Mouse (Mus musculus): ENCODE results near the gene Ryr2. TPM values are rescaled to one million over a fixed set of nuclear protein-coding genes. Genes with fewer than 3 reads are reported as not detected.
"Not testable (repeated sequence)": the region's sequence is repeated elsewhere in the genome, so short reads cannot be mapped to it uniquely, and the experiment has no call there.

Gene Ryr2
- polyA plus RNA-seq, 2 experiments = 0.37 to 0.79 TPM

DNA sequence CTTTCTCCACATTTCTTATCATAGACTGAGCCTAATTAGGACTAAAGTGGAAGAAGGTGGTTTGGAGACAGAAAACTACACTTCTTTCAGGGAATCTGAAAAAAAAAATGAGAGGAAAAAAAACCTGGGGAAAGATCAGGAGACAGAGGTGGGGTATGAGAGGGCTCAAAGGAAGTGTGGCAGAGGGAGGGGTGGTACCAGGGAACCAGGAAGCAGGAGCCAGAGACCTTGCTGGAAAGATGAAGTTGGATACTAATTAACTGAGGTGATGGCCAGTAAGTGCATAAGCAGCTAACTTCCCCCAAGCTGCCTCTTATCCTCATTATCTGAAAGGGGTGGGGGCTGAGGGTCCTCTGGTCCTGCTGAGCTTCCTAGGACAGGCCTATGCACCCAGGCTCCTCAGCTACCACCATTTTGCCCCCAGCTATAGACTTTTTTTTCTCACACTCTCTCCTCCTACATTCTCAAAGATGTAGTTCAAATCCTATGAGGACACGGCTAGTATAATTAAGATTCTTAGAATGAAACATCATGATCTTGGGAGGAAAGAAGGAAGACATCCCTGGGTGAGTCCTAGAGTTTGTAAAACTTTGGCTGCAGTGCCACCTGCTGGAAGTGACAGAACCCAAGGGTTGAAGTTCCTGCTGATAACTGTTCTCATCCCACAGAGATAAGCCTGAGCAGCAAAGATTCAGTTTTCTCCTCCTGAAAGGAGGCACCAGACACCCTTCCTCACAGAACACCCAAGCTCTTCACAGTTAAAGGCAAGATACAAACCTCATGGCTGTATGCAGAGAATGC is 543.3 kb downstream of the Ryr2 start:
- Histone ChIP-seq H3K4me3 (replicated peaks; ENCODE audit: low read length) (no peak overlapping the region), H3K36me3 (ENCODE audit: control insufficient read depth, insufficient read depth, low read length) (no peaks in the 10 kb centered on the region), H3K4me1 (ENCODE audit: control insufficient read depth, insufficient read depth, low read length) (no peaks in the 10 kb centered on the region), H3K9me3 (ENCODE audit: control insufficient read depth, low read length) (no peaks in the 10 kb centered on the region), H3K4me2 (replicated peaks; ENCODE audit: low read depth, low read length, severe bottlenecking) (no peak overlapping the region), H3K27me3 (ENCODE audit: control insufficient read depth, insufficient read depth, low read length) (no peaks in the 10 kb centered on the region), H3K9ac (ENCODE audit: low read depth, low read length, severe bottlenecking) (no peak overlapping the region), H3K27ac (replicated peaks; ENCODE audit: low read depth, low read length) (no peak overlapping the region)
- WGBS = 33% methylated on average over 1 of the region's 1 CpGs
- peak; percentile 58 for DNase-seq (ENCODE audit: low spot score)
- TF ChIP-seq POLR2A (IDR thresholded peaks at IDR 0.05; ENCODE audit: borderline replicate concordance, extremely low read depth, insufficient read depth, insufficient read length) = no peak
- ATAC-seq (ENCODE audit: low FRiP score, low read depth) = peak; percentile 65; the same call in 1 of the 2 replicates

DNA sequence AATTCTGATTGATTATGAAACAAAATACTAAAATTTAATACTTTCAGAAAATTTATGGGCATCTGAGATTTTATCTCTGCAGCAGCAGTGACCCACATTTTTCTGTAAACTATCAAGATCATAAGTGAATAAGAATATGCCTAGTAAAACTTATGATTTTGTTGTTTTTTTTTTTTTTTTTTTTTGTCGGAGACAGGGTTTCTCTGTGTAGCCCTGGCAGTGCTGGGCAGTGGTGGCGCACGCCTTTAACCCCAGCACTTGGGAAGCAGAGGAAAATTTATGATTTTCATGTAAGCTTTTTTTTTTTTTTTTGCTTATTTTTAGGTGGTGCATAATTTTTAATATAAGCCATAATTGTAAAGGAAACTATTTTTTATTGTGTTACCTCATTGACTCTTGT is 557.1 kb downstream of the Ryr2 start:
- Histone ChIP-seq H3K36me3 (ENCODE audit: control insufficient read depth, insufficient read depth, low read length) (no peaks in the 10 kb centered on the region), H3K4me3 (replicated peaks; ENCODE audit: low read length) (no peak overlapping the region), H3K4me2 (replicated peaks; ENCODE audit: low read depth, low read length, severe bottlenecking) (no peak overlapping the region), H3K27me3 (ENCODE audit: control insufficient read depth, insufficient read depth, low read length) (no peaks in the 10 kb centered on the region), H3K9ac (ENCODE audit: low read depth, low read length, severe bottlenecking) (no peak overlapping the region), H3K27ac (replicated peaks; ENCODE audit: low read depth, low read length) (no peak overlapping the region), H3K4me1 (ENCODE audit: control insufficient read depth, insufficient read depth, low read length) (no peaks in the 10 kb centered on the region), H3K9me3 (ENCODE audit: control insufficient read depth, low read length) (no peaks in the 10 kb centered on the region)
- TF ChIP-seq POLR2A (IDR thresholded peaks at IDR 0.05; ENCODE audit: borderline replicate concordance, extremely low read depth, insufficient read depth, insufficient read length) = no peak
- 80% methylated on average over 3 of the region's 3 CpGs for WGBS
- no peak for ATAC-seq (ENCODE audit: low FRiP score, low read depth)
- no peak for DNase-seq (ENCODE audit: low spot score)

DNA sequence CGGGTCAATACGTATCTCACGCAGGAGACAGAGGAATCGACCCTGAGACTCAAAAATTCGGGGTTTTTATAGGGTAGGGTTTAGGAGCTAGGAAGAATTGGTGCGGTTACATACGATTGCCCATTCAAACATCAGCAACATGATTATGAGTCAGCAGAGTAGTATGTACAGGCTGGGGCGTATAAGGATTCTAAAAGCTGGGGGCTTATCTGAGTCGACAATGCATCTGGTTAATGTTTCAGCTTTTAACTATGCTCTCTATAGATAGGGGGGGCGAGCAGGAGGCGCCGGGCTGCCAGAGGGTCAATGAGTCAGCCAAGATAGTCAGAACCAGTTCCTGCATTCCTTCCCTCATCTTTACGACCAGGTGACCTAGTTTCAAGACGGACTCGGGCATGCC is 557.6 kb downstream of the Ryr2 start:
- H3K36me3 ChIP-seq (ENCODE audit: control insufficient read depth, insufficient read depth, low read length); H3K27me3 ChIP-seq (ENCODE audit: control insufficient read depth, insufficient read depth, low read length); DNase-seq (ENCODE audit: low spot score); H3K9me3 ChIP-seq (ENCODE audit: control insufficient read depth, low read length); H3K4me1 ChIP-seq (ENCODE audit: control insufficient read depth, insufficient read depth, low read length); H3K27ac ChIP-seq (replicated peaks; ENCODE audit: low read depth, low read length); H3K4me3 ChIP-seq (replicated peaks; ENCODE audit: low read length); ATAC-seq (ENCODE audit: low FRiP score, low read depth); H3K4me2 ChIP-seq (replicated peaks; ENCODE audit: low read depth, low read length, severe bottlenecking); H3K9ac ChIP-seq (ENCODE audit: low read depth, low read length, severe bottlenecking): not testable (repeated sequence)
- WGBS = 53% methylated on average over 15 of the region's 15 CpGs

DNA sequence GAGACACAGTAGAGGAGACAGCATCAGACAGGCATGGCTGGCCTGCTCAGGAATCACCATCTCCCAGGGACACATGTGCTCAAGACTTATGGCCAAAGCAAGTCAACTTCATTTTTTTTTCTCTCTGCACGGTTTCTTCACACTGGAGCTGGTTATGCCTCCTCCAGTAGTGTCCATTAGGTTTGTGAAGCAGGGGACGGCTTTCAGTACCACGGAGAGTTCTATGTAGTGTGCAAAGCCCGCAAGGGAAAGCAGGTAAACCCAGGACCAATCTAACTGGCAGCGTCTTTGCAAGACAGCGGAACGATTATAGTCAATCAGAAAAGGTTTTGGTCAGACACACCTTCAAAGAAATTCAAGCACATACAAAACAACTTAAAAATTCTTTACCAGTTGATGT is 560.9 kb downstream of the Ryr2 start:
- H3K9ac ChIP-seq (ENCODE audit: low read depth, low read length, severe bottlenecking) = no peak overlapping the region
- no peaks in the 10 kb centered on the region for H3K36me3 ChIP-seq (ENCODE audit: control insufficient read depth, insufficient read depth, low read length)
- WGBS = 33% methylated on average over 7 of the region's 7 CpGs
- no peaks in the 10 kb centered on the region for H3K4me1 ChIP-seq (ENCODE audit: control insufficient read depth, insufficient read depth, low read length)
- no peak overlapping the region for H3K4me2 ChIP-seq (replicated peaks; ENCODE audit: low read depth, low read length, severe bottlenecking)
- DNase-seq (ENCODE audit: low spot score) (peak; percentile 78), ATAC-seq (ENCODE audit: low FRiP score, low read depth) (no peak)
- H3K27me3 ChIP-seq (ENCODE audit: control insufficient read depth, insufficient read depth, low read length) = no peaks in the 10 kb centered on the region
- H3K27ac ChIP-seq (replicated peaks; ENCODE audit: low read depth, low read length) = no peak overlapping the region
- no peak for TF ChIP-seq POLR2A (IDR thresholded peaks at IDR 0.05; ENCODE audit: borderline replicate concordance, extremely low read depth, insufficient read depth, insufficient read length)
- no peak overlapping the region for H3K4me3 ChIP-seq (replicated peaks; ENCODE audit: low read length)
- H3K9me3 ChIP-seq (ENCODE audit: control insufficient read depth, low read length) = no peaks in the 10 kb centered on the region

DNA sequence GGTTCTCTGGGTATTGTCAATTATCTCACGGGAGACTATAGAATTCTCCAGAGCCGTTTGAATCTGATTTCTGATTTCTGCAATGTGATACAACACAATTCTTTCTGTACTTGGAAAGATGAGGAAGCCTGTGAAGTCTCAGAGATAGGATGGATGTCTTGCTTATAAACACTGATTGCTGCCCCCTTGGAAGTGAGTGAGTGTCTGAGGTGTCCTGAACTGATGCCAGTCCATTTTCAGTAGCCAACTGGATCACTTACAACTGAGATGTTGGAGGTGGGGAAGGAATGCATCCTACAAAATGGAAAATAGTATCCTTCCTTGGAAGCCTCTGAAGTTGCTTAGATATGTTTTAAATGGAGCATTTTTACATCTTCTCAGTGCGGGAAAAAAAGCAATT is 564.2 kb downstream of the Ryr2 start:
- Histone ChIP-seq H3K4me3 (replicated peaks; ENCODE audit: low read length) (no peak overlapping the region), H3K36me3 (ENCODE audit: control insufficient read depth, insufficient read depth, low read length) (no peaks in the 10 kb centered on the region), H3K9me3 (ENCODE audit: control insufficient read depth, low read length) (no peaks in the 10 kb centered on the region), H3K4me1 (ENCODE audit: control insufficient read depth, insufficient read depth, low read length) (no peaks in the 10 kb centered on the region), H3K4me2 (replicated peaks; ENCODE audit: low read depth, low read length, severe bottlenecking) (no peak overlapping the region), H3K27me3 (ENCODE audit: control insufficient read depth, insufficient read depth, low read length) (no peaks in the 10 kb centered on the region), H3K9ac (ENCODE audit: low read depth, low read length, severe bottlenecking) (no peak overlapping the region), H3K27ac (replicated peaks; ENCODE audit: low read depth, low read length) (no peak overlapping the region)
- TF ChIP-seq POLR2A (IDR thresholded peaks at IDR 0.05; ENCODE audit: borderline replicate concordance, extremely low read depth, insufficient read depth, insufficient read length) = no peak
- ATAC-seq (ENCODE audit: low FRiP score, low read depth) = no peak
- DNase-seq (ENCODE audit: low spot score) = no peak
- 83% methylated on average over 3 of the region's 3 CpGs for WGBS

All from limb, embryonic 14.5 days (tissue).